Mouse (Mus musculus) heart, embryonic 14.5 days (tissue): Measurements from ENCODE around the gene Ciz1. TPM values are rescaled to one million over a fixed set of nuclear protein-coding genes. Genes with fewer than 3 reads are reported as not detected.

ENCODE experiments used
- ATAC-seq: fragments of 200-750 bp; cut with Nextera tagmentation; 2 replicates; pipeline ENCODE4 v1.8.0; 2017; ENCODE audit warnings: low read depth, moderate TSS enrichment; ENCODE audit not compliant: insufficient number of reproducible peaks, insufficient read depth, low FRiP score
- H3K27ac ChIP-seq, 2 experiments: fragments of 200-500 bp in 1 of 2; fragments of 300-500 bp in 1 of 2; sonication (generic) in 1 of 2; replicated peaks in 1 of 2; 2 replicates each; pipeline ENCODE4 v1.5.1; 2012 to 2014; ENCODE audit warnings: low read depth in 2 of 2, low read length in 2 of 2, control low read depth in 1 of 2, mild to moderate bottlenecking in 1 of 2, mixed read lengths in 1 of 2; ENCODE audit not compliant: control insufficient read depth in 1 of 2, insufficient read depth in 1 of 2
- H3K27me3 ChIP-seq: fragments of 300-500 bp; sonication (generic); 2 replicates; pipeline ENCODE4 v1.6.1; 2014; ENCODE audit warnings: mild to moderate bottlenecking, low read length, control low read depth; ENCODE audit not compliant: control insufficient read depth, insufficient read depth
- H3K36me3 ChIP-seq: fragments of 300-500 bp; sonication (generic); 2 replicates; pipeline ENCODE4 v1.6.1; 2014; ENCODE audit warnings: mild to moderate bottlenecking, control low read depth, low read length, mixed read lengths; ENCODE audit not compliant: control insufficient read depth, insufficient read depth
- H3K4me1 ChIP-seq, 2 experiments: fragments of 200-500 bp in 1 of 2; fragments of 300-500 bp in 1 of 2; sonication (generic) in 1 of 2; 2 replicates each; pipeline ENCODE4 v1.6.1; 2012 to 2014; ENCODE audit warnings: low read length in 2 of 2, control low read depth in 1 of 2, mixed read lengths in 1 of 2; ENCODE audit not compliant: control insufficient read depth in 2 of 2, insufficient read depth in 2 of 2
- H3K4me2 ChIP-seq: fragments of 300-500 bp; sonication (generic); 2 replicates; pipeline ENCODE4 v1.6.1; 2014; ENCODE audit warnings: mild to moderate bottlenecking, low read length
- H3K4me3 ChIP-seq, 2 experiments: fragments of 200-500 bp in 1 of 2; fragments of 300-500 bp in 1 of 2; sonication (generic) in 1 of 2; 2 replicates each; pipeline ENCODE4 v1.5.1; 2012 to 2014; ENCODE audit warnings: low read length in 2 of 2, mild to moderate bottlenecking in 2 of 2, control low read depth in 1 of 2, low read depth in 1 of 2, moderate library complexity in 1 of 2; ENCODE audit not compliant: control insufficient read depth in 1 of 2, insufficient read depth in 1 of 2
- H3K9ac ChIP-seq: fragments of 300-500 bp; sonication (generic); 2 replicates; pipeline ENCODE4 v1.6.1; 2014; ENCODE audit warnings: mild to moderate bottlenecking, low read length
- H3K9me3 ChIP-seq: fragments of 300-500 bp; sonication (generic); 2 replicates; pipeline ENCODE4 v1.6.1; 2016; ENCODE audit warnings: low read length, control low read depth; ENCODE audit not compliant: control insufficient read depth
- WGBS: fragments of 180-500 bp; shearing (Covaris S2); extraction: QIAGEN DNeasy Blood & Tissue Kit; methylation state at CpG from one replicate; pipeline ENCODE4 v1.1.7; 2014; 5-methylcytosine and 5-hydroxymethylcytosine counted together
- polyA plus RNA-seq: library from polyadenylated mRNA; unstranded; fragments of >200 nt; fragmentation: Nextera tagmentation; extraction: Ambion mirVana; gene quantifications from 2 replicates; pipeline ENCODE4 v1.2.1, GENCODE M21; 2014

Gene Ciz1
- polyA plus RNA-seq, 1 experiment from 2014 or later: 28.8 TPM

GRCm38 (mm10) chr2:32353007-32353542 lies 948 bp downstream of the Ciz1 start, which contains the start of gene Dnm1:
Gene Dnm1, minus strand, starts transcription at chr2:32353338.
- Histone ChIP-seq H3K36me3 (no peaks in the 10 kb centered on the region), H3K9me3 (no peaks in the 10 kb centered on the region), H3K4me1 (peaks cover 12 to 15% of the 10 kb centered on the region in 2 experiments), H3K27ac (peak within 1 kb of the TSS in 1 of 2 experiments; percentile 2; a peak in 1 of 4 replicates), H3K9ac (peak within 1 kb of the TSS; percentile 72), H3K4me3 (peak within 1 kb of the TSS; percentile 52 to 67), H3K4me2 (peak within 1 kb of the TSS; percentile 91), H3K27me3 (peaks cover 24% of the 10 kb centered on the region; the same call in 1 of the 2 replicates)
- peak; percentile 66 for ATAC-seq
- WGBS: under 1% methylated on average over 63 of the region's 63 CpGs

DNA sequence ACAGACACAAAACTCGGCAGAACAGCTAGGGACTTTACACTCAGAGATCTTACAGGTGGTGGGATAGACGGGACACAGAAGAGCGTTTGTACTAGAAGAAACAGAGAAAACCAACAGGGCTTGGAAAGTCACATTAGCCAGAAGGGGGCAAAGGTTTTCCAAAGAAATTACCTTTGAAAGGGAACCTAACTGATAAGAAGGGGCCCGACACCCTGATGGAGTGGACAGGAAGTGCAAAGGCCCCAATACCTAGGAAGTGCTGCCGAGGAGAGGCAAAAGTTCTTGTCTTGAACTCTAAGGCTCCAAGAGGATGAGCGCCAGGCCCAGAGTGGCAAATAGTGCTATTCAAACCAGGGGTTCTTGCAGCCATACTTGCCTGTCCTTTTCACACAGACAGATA lies 1.7 kb downstream of the Ciz1 start:
- Histone ChIP-seq H3K4me1 (peaks cover 12 to 15% of the 10 kb centered on the region in 2 experiments), H3K27me3 (peaks cover 19% of the 10 kb centered on the region; the same call in 1 of the 2 replicates), H3K36me3 (no peaks in the 10 kb centered on the region), H3K9ac (no peak overlapping the region), H3K27ac (no peak overlapping the region), H3K4me3 (no peak overlapping the region), H3K9me3 (no peaks in the 10 kb centered on the region), H3K4me2 (peak overlapping the region; percentile 91)
- WGBS: 58% methylated on average over 6 of the region's 6 CpGs
- ATAC-seq: no peak

DNA sequence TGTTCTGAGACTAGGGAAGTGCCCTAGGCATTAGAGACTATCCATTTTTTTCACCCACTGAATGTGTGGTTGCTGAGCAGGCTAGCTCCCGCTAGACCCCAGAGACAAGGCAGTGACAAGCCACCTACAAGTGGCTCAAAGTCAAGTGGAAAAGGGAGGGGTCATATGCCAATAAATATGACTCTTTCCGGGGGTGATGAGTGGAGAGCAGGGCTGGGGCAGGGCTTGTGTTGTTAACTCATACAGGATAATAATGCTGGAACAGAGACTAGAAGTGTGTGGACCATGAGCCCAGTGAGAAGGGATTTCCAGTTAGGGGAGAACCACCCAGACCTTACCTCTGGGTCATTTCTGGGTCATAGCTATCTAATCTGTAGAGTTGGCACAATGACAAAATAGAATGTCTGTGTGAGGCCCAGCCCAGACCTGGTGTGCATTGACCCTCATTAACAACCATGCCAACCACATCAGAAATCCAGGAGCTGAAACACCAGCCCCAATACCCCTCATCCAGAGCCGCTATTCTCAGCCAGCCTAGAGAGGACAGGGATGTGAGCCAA lies 2.3 kb downstream of the Ciz1 start:
- peaks cover 12 to 15% of the 10 kb centered on the region in 2 experiments for H3K4me1 ChIP-seq
- H3K27ac ChIP-seq: no peak overlapping the region
- no peak overlapping the region for H3K9ac ChIP-seq
- H3K4me3 ChIP-seq: no peak overlapping the region
- ATAC-seq: no peak
- 42% methylated on average over 3 of the region's 3 CpGs for whole genome bisulfite sequencing
- H3K36me3 ChIP-seq: no peaks in the 10 kb centered on the region
- peaks cover 16% of the 10 kb centered on the region; the same call in 1 of the 2 replicates for H3K27me3 ChIP-seq
- no peak overlapping the region for H3K4me2 ChIP-seq
- no peaks in the 10 kb centered on the region for H3K9me3 ChIP-seq

DNA sequence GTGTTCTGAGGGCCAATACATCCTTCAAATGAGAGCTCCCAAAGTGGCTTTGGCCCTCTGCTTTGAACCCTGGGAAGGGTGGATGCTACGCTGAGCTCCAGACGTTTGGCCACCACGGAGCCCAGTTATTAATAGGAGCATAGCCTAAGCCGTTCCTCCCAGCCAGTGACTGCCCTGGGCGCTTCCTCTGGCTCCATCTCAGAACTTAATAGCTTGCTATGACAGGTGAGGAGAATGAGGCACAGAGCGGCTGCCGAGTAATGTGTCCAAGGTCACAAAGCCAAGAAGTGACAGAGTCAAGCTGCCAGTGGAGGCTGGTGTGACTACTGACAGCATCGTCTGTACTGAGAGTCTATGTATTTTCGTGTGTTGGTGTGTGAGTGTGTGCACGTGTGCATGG lies 4.1 kb downstream of the Ciz1 start:
- no peaks in the 10 kb centered on the region for H3K9me3 ChIP-seq
- peaks cover 12 to 21% of the 10 kb centered on the region in 2 experiments for H3K4me1 ChIP-seq
- H3K4me3 ChIP-seq: no peak overlapping the region
- H3K4me2 ChIP-seq: no peak overlapping the region
- H3K36me3 ChIP-seq: no peaks in the 10 kb centered on the region
- peaks cover 9% of the 10 kb centered on the region; the same call in 1 of the 2 replicates for H3K27me3 ChIP-seq
- no peak overlapping the region for H3K9ac ChIP-seq
- no peak for ATAC-seq
- WGBS: 58% methylated on average over 10 of the region's 10 CpGs
- H3K27ac ChIP-seq: no peak overlapping the region

GRCm38 (mm10) chr2:32357710-32358109 lies 5.6 kb downstream of the Ciz1 start:
- Histone ChIP-seq H3K4me1 (peaks cover 11 to 23% of the 10 kb centered on the region in 2 experiments), H3K27me3 (no peaks in the 10 kb centered on the region; the same call in 1 of the 2 replicates), H3K9me3 (no peaks in the 10 kb centered on the region), H3K4me2 (no peak overlapping the region), H3K36me3 (no peaks in the 10 kb centered on the region), H3K27ac (no peak overlapping the region), H3K4me3 (no peak overlapping the region), H3K9ac (no peak overlapping the region)
- ATAC-seq: no peak
- WGBS: 76% methylated on average over 3 of the region's 3 CpGs

DNA sequence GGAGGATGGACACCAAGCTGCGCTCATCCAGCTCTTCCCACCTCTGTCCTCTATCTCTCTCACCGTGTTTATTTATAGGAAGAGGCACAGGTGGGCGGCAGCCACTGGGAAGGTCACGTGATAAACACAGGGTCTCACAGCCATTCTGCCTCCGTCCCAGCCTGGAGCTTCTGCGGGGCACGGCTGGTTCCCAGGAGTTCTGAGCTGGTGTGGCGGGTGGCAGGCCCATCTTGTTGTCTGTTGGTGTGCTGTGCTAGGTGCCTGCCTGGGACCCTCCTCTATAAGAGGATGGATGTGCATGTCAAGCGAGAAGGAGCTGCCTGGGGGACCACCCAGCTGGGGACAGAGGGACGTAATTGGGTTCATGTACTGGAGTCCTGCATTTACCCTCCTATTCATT lies 6.3 kb downstream of the Ciz1 start:
- H3K4me2 ChIP-seq: no peak overlapping the region
- H3K4me3 ChIP-seq: no peak overlapping the region
- peaks cover 11 to 21% of the 10 kb centered on the region in 2 experiments for H3K4me1 ChIP-seq
- no peak for ATAC-seq
- WGBS: 57% methylated on average over 10 of the region's 10 CpGs
- no peaks in the 10 kb centered on the region for H3K36me3 ChIP-seq
- H3K27ac ChIP-seq: no peak overlapping the region
- no peaks in the 10 kb centered on the region; the same call in 1 of the 2 replicates for H3K27me3 ChIP-seq
- H3K9me3 ChIP-seq: no peaks in the 10 kb centered on the region
- no peak overlapping the region for H3K9ac ChIP-seq

DNA sequence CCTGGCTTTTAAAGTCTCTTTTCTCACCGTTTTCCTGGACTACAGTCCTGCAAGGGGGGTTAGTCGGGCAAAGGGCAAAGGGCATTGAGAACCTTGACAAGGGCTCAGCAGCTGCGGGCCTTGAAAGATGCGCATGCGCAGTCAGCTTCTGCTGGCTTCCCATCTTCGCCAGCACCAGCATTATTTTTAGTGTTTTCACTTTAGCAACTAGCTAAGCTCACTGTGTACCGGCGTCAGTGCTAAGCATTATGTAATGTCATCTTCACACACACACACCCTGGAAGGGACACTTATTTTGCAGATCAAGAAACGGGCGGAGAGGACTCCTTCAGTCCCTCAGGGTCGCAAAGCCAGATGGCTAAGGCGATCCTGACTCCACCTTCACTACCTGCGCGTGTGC lies 8.6 kb downstream of the Ciz1 start:
- Histone ChIP-seq H3K36me3 (peaks cover 18% of the 10 kb centered on the region), H3K4me2 (peak overlapping the region; percentile 86), H3K27ac (0 out of 4 replicates have a peak overlapping the region, but pooled peaks of 1 of the 2 experiments have one; percentile 14), H3K9me3 (no peaks in the 10 kb centered on the region), H3K4me1 (peaks cover 11 to 21% of the 10 kb centered on the region in 2 experiments), H3K9ac (peak overlapping the region; percentile 67), H3K4me3 (peak overlapping the region; percentile 36 to 45), H3K27me3 (no peaks in the 10 kb centered on the region; the same call in 1 of the 2 replicates)
- ATAC-seq: no peak; the same call in 1 of the 2 replicates
- WGBS: 9% methylated on average over 14 of the region's 14 CpGs
